Mouse (Mus musculus): ENCODE measurements around the gene Huwe1. TPM values are rescaled to one million over a fixed set of nuclear protein-coding genes. Genes with fewer than 3 reads are reported as not detected.

Huwe1 gene
- polyA plus RNA-seq, 1 experiment from 2014 or later, result 63.5 TPM

DNA sequence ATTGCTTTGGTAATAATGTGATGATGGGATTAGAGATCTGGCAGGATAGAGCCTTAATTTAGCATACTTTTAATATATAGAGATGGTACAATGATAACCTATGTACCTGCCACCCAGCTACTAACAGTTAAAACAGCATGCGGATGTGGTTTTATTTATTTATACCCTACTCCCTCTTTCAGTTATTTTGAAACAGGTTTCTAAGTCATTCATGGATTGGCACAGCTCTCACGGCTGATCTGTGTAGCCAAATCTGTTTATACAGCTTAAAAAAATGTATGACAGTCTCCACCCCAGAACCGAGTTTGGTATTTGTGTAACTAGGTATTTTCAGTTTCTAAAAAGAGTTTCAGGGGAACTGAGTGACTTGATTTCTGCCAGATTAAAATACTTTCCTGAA is 17.1 kb downstream of the Huwe1 start:
- H3K27ac ChIP-seq, result no peak overlapping the region
- H3K4me3 ChIP-seq, result no peak overlapping the region
- no peak overlapping the region for H3K9ac ChIP-seq
- no peaks in the 10 kb centered on the region; the same call in 1 of the 2 replicates for H3K36me3 ChIP-seq (ENCODE audit: poor library complexity, severe bottlenecking)
- no peaks in the 10 kb centered on the region for H3K4me1 ChIP-seq
- no peak for ATAC-seq
- no peak overlapping the region for H3K4me2 ChIP-seq
- H3K27me3 ChIP-seq, result no peaks in the 10 kb centered on the region; the same call in 1 of the 2 replicates
- H3K9me3 ChIP-seq (replicated peaks), result no peaks in the 10 kb centered on the region
- WGBS, result 89% methylated on average over 3 of the region's 3 CpGs

DNA sequence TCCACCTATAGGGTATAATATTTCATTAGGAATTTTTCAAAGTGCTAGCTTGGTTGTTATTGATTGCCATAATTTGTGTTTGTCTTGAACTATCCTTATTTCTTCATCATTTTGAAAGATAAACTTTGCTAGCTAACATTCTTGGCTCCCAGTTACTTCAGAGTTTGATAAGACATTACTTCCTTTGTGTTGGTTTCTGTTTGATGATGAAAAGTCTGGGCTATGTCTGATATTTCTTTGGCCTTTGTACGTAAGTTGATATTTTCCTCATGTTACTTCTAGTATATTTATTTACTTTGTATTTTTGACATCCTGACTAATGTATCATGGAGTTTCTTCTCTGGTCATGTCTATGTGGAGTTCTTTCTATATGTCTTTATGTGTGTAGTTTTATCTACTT is 28.4 kb downstream of the Huwe1 start:
- Histone ChIP-seq H3K4me3 (no peak overlapping the region), H3K27me3 (no peaks in the 10 kb centered on the region), H3K27ac (no peak overlapping the region), H3K9me3 (replicated peaks) (no peaks in the 10 kb centered on the region), H3K4me2 (no peak overlapping the region), H3K9ac (no peak overlapping the region), H3K36me3 (ENCODE audit: poor library complexity, severe bottlenecking) (no peaks in the 10 kb centered on the region), H3K4me1 (no peaks in the 10 kb centered on the region)
- ATAC-seq, result no peak
- 97% methylated on average over 1 of the region's 1 CpGs for WGBS

DNA sequence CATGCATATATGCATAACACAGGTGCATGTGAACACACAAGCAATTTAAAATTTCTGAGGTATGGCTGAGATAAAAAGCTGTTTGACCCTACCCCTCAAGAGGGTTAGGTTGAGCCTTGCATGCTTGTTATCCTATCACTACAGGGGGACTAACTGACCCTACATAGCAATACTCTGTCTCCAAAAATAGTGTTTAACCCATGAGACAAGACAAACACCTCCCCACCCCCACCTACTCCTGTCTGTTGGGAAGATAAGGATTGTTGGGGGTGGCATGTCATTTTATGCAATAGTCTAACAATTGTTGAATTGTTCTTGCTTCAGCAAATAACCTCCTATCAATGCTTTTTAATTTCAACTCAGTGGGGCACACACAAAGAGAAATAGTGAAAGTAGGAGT is 30.7 kb downstream of the Huwe1 start:
- no peak for ATAC-seq
- H3K4me1 ChIP-seq, result no peaks in the 10 kb centered on the region

DNA sequence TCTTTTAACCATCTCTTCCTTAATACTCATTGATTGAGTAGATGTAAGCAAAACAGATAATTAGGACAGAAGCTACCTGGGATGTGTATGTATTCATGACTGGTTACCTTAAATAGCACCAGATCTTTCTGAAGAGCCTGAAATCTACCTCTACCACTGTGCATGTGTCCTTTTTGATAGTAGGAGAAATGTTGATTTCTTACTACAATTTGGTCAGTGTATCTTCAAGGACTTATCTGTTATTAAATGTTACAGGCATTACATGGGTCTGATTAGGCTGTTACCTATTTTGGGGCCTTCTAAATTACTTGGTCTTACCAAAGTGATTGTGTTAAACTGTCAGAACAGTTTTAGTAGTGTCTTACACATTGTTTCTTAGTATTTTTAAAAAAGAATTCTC is 32.4 kb downstream of the Huwe1 start:
- H3K4me2 ChIP-seq, result no peak overlapping the region
- no peak for ATAC-seq

More for the DNA sequence above, 30.7 kb downstream of the Huwe1 start:
- Histone ChIP-seq H3K9ac (no peak overlapping the region), H3K9me3 (replicated peaks) (no peaks in the 10 kb centered on the region), H3K4me3 (no peak overlapping the region), H3K36me3 (ENCODE audit: poor library complexity, severe bottlenecking) (no peaks in the 10 kb centered on the region), H3K4me2 (no peak overlapping the region), H3K27me3 (no peaks in the 10 kb centered on the region), H3K27ac (no peak overlapping the region)

DNA sequence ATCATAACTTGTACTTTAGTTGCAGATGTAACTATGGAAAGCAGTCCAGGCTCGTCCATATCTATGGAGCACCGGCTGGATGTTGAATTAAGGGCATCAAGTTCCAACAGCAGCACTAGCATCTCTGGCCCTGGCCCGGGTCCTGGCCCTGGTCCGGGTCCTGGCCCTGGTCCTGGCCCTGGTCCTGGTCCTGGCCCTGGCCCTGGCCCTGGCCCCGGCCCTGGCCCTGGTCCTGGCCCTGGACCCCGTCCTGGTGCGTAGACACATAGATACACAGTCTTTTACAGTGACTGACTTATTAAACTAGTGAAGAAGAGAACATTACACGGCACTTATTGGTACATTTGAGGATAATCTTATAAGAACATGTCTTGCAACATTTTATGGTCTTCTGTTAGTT is 58.8 kb downstream of the Huwe1 start:
- no peak overlapping the region for H3K4me2 ChIP-seq
- 94% methylated on average over 8 of the region's 8 CpGs for WGBS
- H3K36me3 ChIP-seq (ENCODE audit: poor library complexity, severe bottlenecking), result peaks cover 31% of the 10 kb centered on the region
- no peaks in the 10 kb centered on the region for H3K9me3 ChIP-seq (replicated peaks)
- ATAC-seq, result no peak
- no peak overlapping the region for H3K9ac ChIP-seq
- no peak overlapping the region for H3K27ac ChIP-seq
- H3K4me1 ChIP-seq, result no peaks in the 10 kb centered on the region
- H3K27me3 ChIP-seq, result no peaks in the 10 kb centered on the region
- no peak overlapping the region for H3K4me3 ChIP-seq

More for the DNA sequence above, 32.4 kb downstream of the Huwe1 start:
- Histone ChIP-seq H3K36me3 (ENCODE audit: poor library complexity, severe bottlenecking) (no peaks in the 10 kb centered on the region), H3K4me3 (no peak overlapping the region), H3K27me3 (no peaks in the 10 kb centered on the region), H3K27ac (no peak overlapping the region), H3K4me1 (no peaks in the 10 kb centered on the region), H3K9me3 (replicated peaks) (no peaks in the 10 kb centered on the region), H3K9ac (no peak overlapping the region)

DNA sequence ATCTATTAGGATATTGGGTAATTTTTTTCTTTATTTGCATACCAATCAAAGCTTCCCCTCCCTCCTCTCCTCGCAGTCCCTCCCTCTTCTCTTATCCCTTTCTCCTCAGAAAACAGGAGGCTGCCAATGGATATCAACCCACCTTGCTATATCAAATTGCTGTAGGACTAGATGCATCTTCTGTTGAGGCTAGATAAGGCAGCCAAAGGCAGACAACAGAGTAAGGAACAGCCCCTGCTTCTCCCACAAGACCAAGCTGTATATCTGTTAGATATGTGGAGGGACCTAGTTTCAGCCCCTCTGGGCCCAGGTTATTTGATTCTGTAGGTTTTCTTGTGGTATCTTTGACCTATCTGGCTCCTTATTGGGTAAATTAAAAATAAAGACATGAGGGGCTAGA is 110.1 kb downstream of the Huwe1 start:
- H3K36me3 ChIP-seq (ENCODE audit: poor library complexity, severe bottlenecking), result peaks cover 77% of the 10 kb centered on the region
- 100% methylated on average over 1 of the region's 1 CpGs for WGBS
- no peaks in the 10 kb centered on the region for H3K9me3 ChIP-seq (replicated peaks)
- no peaks in the 10 kb centered on the region for H3K4me1 ChIP-seq
- no peak for ATAC-seq
- no peak overlapping the region for H3K9ac ChIP-seq
- H3K4me2 ChIP-seq, result no peak overlapping the region
- peaks cover 19% of the 10 kb centered on the region; the same call in 1 of the 2 replicates for H3K27me3 ChIP-seq
- no peak overlapping the region for H3K27ac ChIP-seq
- H3K4me3 ChIP-seq, result no peak overlapping the region

DNA sequence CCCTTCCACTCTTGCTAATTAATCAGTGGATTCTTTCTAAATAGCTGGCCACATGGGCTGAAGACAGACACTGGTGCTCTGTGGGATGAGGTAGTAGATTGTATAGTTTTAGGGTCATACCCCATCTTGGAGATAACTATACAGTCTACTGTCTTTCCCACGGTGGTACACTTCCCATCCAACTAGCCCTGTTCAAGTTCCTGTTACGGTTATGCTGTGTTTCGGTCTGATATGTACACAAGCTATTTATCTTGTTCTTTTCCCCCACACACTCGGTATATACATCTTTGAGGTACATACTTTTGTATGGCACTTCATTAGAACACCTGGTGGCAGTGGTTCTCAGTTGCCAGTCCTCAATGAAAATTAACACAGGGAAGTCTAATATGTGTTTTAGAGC is 111.7 kb downstream of the Huwe1 start:
- H3K9me3 ChIP-seq (replicated peaks), result no peaks in the 10 kb centered on the region
- no peak for ATAC-seq
- WGBS, result 88% methylated on average over 4 of the region's 4 CpGs

DNA sequence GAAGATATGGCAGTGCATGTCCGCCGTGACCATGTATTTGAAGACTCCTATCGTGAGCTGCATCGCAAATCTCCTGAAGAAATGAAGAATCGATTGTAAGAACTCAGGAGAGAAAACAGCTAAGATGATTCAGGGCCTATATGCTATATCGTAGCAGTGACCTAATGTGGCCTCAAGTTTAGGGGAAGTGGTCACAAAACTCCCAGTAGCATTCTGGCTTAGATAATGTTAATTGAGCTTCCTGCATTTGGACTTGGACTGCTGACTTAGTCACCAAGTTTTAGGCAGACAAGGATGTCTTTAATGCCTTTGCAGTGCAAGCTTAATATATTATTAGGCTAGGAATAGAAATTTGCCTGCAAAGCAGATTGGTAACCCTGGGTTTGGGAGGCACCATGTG is 128.8 kb downstream of the Huwe1 start:
- H3K27me3 ChIP-seq, result peaks cover 8% of the 10 kb centered on the region; the same call in 1 of the 2 replicates
- H3K4me2 ChIP-seq, result no peak overlapping the region
- ATAC-seq, result no peak
- no peak overlapping the region for H3K27ac ChIP-seq
- no peak overlapping the region for H3K9ac ChIP-seq
- H3K9me3 ChIP-seq (replicated peaks), result no peaks in the 10 kb centered on the region
- no peak overlapping the region for H3K4me3 ChIP-seq
- H3K36me3 ChIP-seq (ENCODE audit: poor library complexity, severe bottlenecking), result peaks cover 86% of the 10 kb centered on the region
- H3K4me1 ChIP-seq, result no peaks in the 10 kb centered on the region
- WGBS, result 97% methylated on average over 6 of the region's 6 CpGs

More for the DNA sequence above, 111.7 kb downstream of the Huwe1 start:
- Histone ChIP-seq H3K9ac (no peak overlapping the region), H3K4me3 (no peak overlapping the region), H3K36me3 (ENCODE audit: poor library complexity, severe bottlenecking) (peaks cover 77% of the 10 kb centered on the region), H3K4me1 (no peaks in the 10 kb centered on the region), H3K27me3 (peaks cover 20% of the 10 kb centered on the region; the same call in 1 of the 2 replicates), H3K27ac (no peak overlapping the region), H3K4me2 (no peak overlapping the region)

DNA sequence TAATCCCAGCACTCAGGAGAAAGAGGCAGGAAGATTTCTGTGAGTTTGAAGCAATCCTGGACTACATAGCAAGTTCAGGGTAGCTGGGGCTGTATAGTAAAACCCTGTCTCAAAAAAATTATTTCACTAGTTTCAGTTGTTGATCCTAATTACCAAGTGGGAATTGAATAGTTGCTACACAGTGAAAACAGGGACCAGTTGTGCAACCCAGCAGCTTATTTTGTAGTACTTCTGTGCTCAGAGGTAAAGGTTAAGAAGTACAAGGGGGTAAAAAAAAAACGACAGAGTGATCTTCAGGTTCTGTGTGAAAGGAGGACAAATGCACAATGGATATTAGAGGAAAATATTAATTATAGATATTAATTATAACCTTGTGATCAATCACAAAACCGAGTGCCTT is 138.2 kb downstream of the Huwe1 start:
- peaks cover 18% of the 10 kb centered on the region; the same call in 1 of the 2 replicates for H3K27me3 ChIP-seq
- no peak overlapping the region for H3K4me2 ChIP-seq
- peaks cover 9% of the 10 kb centered on the region for H3K36me3 ChIP-seq (ENCODE audit: poor library complexity, severe bottlenecking)
- 63% methylated on average over 2 of the region's 2 CpGs for WGBS
- no peaks in the 10 kb centered on the region for H3K4me1 ChIP-seq
- no peak for ATAC-seq
- H3K9me3 ChIP-seq (replicated peaks), result no peaks in the 10 kb centered on the region
- no peak overlapping the region for H3K4me3 ChIP-seq
- H3K9ac ChIP-seq, result no peak overlapping the region
- H3K27ac ChIP-seq, result no peak overlapping the region

DNA sequence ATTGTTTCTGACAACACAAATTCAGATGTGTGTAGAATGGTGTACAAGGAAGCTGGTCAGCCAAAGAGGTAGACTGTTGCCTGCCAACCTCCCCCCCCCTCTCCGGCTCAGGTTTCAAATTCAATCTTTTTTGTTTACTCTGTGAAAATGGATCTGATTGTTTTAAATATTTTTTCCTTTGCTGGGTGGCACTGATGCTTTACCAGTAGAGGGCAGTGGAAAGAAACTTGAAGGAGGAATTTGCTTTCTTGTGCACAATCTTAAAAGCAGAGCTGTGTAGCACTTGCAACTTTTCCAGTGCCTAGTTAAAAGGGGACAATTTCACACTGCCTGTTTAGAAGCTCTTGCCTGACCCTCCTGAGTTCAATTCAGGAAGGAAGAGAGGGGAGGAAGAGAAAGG is 146.4 kb downstream of the Huwe1 start:
- no peak for ATAC-seq
- Histone ChIP-seq H3K27me3 (no peaks in the 10 kb centered on the region), H3K9me3 (replicated peaks) (no peaks in the 10 kb centered on the region), H3K36me3 (ENCODE audit: poor library complexity, severe bottlenecking) (no peaks in the 10 kb centered on the region), H3K4me3 (no peak overlapping the region), H3K27ac (no peak overlapping the region), H3K4me1 (no peaks in the 10 kb centered on the region), H3K9ac (no peak overlapping the region), H3K4me2 (no peak overlapping the region)
- 68% methylated on average over 1 of the region's 1 CpGs for WGBS

DNA sequence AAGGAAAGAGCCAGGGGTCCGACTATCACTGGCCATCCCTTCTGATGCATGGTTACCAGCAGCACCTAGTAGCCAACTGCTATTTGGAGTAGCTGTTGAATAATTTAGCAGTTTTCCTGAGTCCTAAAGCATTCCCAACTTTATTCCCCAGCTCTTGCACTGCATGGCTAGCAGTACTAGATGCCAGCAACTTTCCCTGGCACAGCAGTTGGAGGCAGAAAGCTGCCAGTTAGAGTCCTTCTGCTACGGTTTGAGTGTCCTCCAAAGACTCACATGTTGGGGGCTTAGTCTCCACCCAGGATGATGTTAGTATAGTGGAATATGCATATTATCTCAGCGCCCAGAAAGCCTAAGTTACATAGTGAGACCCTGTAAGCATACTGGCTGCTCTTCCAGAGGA is 147.2 kb downstream of the Huwe1 start:
- H3K27ac ChIP-seq, result no peak overlapping the region
- ATAC-seq, result no peak
- H3K4me3 ChIP-seq, result no peak overlapping the region
- no peaks in the 10 kb centered on the region for H3K27me3 ChIP-seq
- no peak overlapping the region for H3K9ac ChIP-seq
- H3K9me3 ChIP-seq (replicated peaks), result no peaks in the 10 kb centered on the region
- 81% methylated on average over 3 of the region's 3 CpGs for WGBS
- H3K36me3 ChIP-seq (ENCODE audit: poor library complexity, severe bottlenecking), result no peaks in the 10 kb centered on the region
- no peak overlapping the region for H3K4me2 ChIP-seq
- H3K4me1 ChIP-seq, result no peaks in the 10 kb centered on the region

DNA sequence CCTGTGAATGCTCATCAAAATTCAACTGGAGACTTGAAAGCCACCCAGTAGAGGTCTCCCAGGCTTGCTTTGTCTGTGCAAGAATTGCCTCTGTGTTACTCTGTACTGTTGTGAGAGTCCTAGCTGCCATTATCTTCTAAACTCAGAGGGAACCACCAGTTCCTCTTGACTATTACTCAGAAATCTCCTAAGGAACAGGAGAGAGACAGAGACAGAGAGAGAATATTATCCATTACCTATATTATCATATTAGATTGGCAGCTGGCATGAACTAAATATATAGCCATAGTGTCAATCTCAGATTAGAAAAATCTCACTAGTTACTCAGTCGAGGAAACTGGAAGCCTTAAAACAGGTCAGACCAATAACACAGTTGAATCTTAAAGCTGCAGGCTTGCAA is 149.6 kb downstream of the Huwe1 start:
- 58% methylated on average over 1 of the region's 1 CpGs for WGBS
- no peak for ATAC-seq
- no peak overlapping the region for H3K4me2 ChIP-seq
- no peak overlapping the region for H3K9ac ChIP-seq
- H3K4me1 ChIP-seq, result no peaks in the 10 kb centered on the region
- H3K36me3 ChIP-seq (ENCODE audit: poor library complexity, severe bottlenecking), result no peaks in the 10 kb centered on the region
- H3K4me3 ChIP-seq, result no peak overlapping the region
- no peaks in the 10 kb centered on the region for H3K27me3 ChIP-seq
- H3K27ac ChIP-seq, result no peak overlapping the region
- H3K9me3 ChIP-seq (replicated peaks), result no peaks in the 10 kb centered on the region

DNA sequence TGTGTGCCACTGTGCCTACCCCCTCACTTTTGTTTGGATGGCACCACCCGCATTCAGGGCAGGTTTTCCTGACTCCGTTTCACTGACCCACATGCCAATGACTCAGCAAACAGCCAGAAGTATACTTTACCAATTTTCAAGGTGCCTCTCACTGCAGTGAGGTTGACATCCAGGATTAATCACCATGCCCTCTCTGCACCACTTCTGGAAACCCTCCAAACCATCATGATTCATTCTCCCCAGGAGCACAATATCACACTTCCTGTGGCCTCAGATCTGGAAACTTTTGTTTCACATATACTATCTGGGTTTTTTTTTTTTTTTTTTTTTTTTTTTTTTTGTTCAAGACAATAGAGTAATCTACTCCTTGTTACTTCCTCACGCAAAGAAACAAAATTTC is 150.6 kb downstream of the Huwe1 start:
- Histone ChIP-seq H3K9ac (no peak overlapping the region), H3K27ac (no peak overlapping the region), H3K27me3 (no peaks in the 10 kb centered on the region), H3K4me1 (no peaks in the 10 kb centered on the region), H3K9me3 (replicated peaks) (no peaks in the 10 kb centered on the region), H3K4me2 (no peak overlapping the region), H3K4me3 (no peak overlapping the region), H3K36me3 (ENCODE audit: poor library complexity, severe bottlenecking) (no peaks in the 10 kb centered on the region)
- no peak for ATAC-seq
- 83% methylated on average over 3 of the region's 3 CpGs for WGBS
